Mouse (Mus musculus) left cerebral cortex, postnatal 36 days (tissue): ENCODE measurements around the gene Wnt3. TPM values are rescaled to one million over a fixed set of nuclear protein-coding genes. Genes with fewer than 3 reads are reported as not detected.

Source experiments
- DNase-seq, 2 experiments: peaks; one replicate each; pipeline ENCODE4 v3.0.0; 2021 to 2022; ENCODE audit warnings: low spot score in 2 of 2, mixed read lengths in 1 of 2
- intact Hi-C: fragments of 180-260 bp; cut with DNase I; formaldehyde crosslinking; loops from one replicate; pipeline ENCODE4 v1.15.1; 2025
- total RNA-seq, 2 experiments: library from RNA; stranded (reverse); gene quantifications; 2 replicates each; pipeline ENCODE4 v1.2.3; 2021

The Wnt3 gene
- total RNA-seq, 2 experiments from 2014 or later: 1.2 to 1.8 TPM

DNA sequence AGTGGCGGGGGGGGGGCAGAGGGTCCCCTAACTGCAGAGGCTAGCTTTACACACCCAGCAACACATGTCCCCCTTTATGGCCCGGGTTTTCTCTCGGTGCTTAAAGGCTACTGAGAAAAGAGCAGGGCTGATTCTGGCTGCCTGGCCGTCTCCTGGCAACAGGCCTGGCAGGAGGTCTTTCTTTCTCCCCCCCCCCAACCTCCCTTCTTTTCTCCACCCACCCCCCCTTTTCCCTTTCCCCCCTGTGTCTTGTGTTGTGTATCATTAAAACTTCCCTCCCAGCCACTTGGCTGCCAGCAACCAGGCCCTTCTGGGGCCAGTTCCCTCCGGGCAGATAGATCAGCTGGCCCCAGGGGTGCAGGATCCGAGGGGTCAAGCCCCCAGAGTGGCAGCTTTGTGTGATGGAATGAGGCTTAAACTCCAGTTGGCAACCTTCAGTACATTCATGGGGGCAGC lies 8.4 kb upstream of the Wnt3 start:
- DNase-seq: no peak
- intact Hi-C loops: no loop called here

DNA sequence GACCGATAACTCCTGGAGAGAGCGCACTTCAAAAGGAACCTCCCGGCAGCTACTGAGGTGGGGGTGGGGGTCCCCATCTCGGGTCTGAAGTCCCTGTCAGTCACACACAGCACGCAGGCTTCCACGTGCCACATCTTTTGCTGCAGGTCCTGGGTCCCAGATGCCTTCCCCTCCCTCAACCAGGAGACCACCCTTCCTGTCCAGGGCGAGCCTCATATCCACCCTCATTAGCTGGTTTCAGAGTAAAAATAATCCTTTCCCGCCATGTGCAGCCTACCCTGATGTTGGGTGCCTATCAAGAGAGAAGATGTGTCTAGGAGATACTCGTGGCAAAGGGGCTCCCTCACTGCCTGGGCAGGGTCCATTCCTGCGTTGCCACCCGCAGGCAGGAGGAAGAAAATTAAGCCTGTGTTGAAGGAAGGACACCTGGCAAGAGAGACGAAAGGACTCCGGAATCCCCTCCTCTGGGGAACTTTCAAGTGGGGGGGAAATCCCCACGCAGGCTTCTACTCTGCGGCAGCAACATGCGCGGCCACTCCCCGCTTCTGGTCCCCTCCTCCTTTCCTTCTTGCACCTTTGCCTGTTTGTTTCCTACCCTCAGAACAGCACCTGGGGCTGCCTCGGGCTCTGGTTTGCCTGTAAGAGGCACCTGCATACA lies 2.7 kb upstream of the Wnt3 start:
- intact Hi-C loops: no loop called here
- no peak for DNase-seq

DNA sequence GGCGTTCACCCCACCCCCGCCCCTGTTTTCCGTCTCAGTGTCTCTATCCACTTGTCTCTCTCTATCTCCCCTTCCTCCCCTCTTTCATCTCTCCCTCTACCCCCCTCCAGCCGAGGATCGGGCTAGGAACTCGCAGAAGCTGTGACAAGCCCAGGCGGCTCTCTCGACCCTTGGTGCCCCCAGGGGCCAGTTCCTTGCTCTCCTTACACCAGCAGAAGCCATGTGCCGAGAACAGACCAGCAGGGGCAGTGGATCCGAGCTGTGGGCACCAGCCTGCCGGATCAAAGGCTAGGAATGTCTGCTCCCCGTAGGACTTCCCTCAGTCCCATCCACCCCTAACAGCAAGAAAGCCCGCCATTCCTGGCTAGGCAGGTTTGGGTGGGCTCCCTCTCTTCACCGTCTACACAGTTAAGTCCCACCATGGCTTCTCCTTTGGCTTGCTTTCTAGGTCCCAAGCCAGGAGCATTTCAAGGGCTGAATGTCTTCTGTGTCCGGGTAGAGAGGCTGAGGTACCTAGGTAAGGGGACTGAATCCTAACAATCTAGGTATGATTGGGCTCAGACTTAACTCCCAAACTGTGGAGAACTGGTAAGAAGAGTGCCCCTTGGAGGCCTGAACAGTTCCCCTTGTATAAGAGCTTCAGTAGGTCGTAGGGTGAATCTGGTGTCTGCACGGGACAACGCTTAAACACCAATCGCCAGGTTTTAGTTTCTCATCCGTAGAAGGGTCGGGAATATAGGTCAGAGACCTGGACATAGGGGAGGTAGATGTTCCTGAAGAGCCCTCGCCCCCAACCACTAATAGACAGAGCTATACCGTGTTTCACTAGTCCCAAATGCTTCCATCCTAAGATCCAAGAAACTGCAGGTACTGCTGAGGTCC lies 1.2 kb upstream of the Wnt3 start:
- DNase-seq: no peak
- intact Hi-C loops: no loop called here

DNA sequence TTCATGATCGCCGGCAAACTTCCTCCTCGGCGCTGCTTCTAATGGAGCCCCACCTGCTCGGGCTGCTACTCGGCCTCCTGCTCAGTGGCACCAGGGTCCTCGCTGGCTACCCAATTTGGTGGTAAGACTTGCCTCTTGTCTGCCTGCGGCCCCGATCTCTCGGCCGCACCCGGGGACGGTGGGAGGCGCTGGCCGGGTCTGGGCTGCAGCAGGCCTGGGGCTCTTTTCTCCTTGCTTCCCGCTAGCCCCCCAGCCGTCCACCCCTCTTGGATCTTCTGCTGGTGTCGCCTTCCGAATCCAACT lies 229 bp downstream of the Wnt3 start:
- DNase-seq: no peak
- intact Hi-C loops: no loop called here

DNA sequence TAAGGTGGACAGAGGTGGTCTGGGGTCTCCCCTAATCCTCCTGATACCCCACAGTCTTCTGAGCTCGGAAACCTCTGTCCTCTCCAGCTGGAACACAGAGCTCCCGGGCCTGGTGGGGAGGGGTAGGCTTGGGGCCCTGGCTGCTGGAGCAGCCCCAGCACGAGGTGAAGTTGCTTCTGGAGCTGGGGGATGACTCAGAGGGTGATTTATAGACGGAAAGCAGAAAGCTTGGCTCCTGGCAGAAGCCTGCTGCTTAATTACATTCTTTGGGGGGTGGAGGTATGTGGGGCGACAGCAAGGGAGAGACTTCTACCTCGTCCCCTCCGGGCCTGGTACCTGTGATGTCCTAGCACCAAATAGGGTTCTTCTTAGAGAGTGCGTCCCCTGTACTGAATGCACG lies 6.2 kb downstream of the Wnt3 start:
- DNase-seq: no peak
- intact Hi-C loops: no loop called here

DNA sequence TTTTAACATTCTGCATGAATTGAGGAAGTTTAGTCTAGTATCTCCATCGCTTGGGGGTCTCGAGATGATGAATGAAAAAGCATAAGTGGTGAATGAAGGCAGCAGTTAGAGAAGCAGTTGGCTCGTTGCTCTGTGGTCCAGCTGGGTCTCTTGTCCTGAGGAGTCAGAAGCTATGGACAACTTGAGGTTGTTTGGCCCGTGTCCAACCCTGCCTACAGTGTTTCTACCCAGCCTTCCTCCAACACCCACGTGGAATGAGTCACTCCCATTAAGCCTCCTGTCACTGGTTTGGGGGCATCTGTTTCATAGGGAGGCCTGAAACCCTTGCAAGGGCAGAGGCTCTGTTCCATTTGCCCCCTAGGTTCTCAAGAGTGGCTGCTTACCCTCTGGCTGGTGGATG lies 16.0 kb downstream of the Wnt3 start:
- intact Hi-C loops: no loop called here
- no peak for DNase-seq

DNA sequence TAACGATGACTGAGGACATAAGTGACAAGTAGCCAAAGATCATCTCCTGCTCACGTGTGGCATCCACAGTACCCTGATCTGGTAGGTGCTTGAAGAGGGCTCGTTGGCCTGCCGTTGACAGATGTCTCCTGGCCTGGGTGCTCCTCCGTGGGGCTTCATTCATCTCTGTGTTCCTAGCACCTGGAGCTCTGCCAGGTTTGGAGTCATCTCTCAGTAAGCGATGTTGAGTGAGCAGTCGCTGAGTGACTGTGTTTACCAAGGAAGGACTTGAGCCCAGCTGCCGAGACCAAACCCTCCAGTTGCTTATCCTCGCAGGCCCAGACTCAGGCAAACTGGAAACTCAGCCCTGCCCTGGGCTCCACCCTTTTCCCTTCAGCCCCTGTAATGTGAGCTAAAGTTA lies 27.2 kb downstream of the Wnt3 start:
- intact Hi-C loops: no loop called here
- DNase-seq: no peak

DNA sequence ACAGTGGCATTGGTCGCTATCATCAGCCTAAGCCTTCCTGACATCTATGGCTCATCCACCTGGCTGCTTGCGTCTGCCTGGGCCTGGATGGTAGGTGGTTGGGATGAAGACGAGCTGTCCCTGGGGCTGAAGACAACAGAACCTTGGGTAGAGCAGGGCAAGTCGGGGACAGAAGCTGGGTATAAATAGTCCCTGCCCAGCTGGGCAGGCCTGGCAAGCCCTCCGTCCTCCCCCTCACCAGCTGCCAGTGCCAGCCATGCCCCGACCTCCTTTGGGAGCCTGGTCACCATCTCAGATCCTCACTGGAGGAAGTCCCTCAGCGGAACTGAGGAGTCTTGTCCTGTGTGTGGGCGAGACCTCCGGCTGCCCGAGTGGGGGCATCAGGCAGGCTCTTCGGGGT lies 30.2 kb downstream of the Wnt3 start:
- intact Hi-C loops: no loop called here
- no peak for DNase-seq

DNA sequence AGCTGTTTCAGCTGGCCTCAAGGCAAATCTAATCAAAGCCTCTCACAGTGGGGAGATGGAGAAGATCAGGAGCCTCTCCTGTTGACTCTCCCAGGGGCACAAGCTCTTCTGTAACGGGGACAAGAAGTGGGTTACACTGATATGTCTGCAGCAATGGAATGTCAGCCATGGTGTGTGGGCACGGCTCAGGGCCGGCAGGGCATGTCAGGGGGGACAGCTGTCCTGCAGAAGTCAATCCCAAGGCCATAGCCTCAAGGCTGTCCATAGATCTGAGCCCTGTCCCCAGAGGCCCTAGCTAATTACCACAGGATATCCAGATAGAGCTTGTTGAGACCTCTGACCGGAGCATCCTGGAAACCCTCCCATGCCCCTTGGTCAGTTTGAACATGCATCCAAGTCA lies 30.9 kb downstream of the Wnt3 start:
- no peak for DNase-seq
- intact Hi-C loops: no loop called here

DNA sequence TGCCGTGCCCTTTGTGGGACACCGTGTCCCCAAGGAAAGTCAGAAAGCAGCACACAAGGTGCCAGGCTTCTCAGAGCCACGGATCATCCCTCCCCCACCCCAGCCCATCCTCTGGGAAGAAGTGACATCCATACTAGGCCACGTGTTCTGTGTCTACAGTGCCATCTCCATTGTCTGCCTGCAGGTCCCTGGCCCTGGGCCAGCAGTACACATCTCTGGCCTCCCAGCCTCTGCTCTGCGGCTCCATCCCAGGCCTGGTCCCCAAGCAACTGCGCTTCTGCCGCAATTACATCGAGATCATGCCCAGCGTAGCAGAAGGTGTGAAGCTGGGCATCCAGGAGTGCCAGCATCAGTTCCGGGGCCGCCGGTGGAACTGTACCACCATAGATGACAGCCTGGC lies 34.0 kb downstream of the Wnt3 start:
- DNase-seq: peak in 1 of 2 experiments; percentile 23
- intact Hi-C loops: no loop called here

DNA sequence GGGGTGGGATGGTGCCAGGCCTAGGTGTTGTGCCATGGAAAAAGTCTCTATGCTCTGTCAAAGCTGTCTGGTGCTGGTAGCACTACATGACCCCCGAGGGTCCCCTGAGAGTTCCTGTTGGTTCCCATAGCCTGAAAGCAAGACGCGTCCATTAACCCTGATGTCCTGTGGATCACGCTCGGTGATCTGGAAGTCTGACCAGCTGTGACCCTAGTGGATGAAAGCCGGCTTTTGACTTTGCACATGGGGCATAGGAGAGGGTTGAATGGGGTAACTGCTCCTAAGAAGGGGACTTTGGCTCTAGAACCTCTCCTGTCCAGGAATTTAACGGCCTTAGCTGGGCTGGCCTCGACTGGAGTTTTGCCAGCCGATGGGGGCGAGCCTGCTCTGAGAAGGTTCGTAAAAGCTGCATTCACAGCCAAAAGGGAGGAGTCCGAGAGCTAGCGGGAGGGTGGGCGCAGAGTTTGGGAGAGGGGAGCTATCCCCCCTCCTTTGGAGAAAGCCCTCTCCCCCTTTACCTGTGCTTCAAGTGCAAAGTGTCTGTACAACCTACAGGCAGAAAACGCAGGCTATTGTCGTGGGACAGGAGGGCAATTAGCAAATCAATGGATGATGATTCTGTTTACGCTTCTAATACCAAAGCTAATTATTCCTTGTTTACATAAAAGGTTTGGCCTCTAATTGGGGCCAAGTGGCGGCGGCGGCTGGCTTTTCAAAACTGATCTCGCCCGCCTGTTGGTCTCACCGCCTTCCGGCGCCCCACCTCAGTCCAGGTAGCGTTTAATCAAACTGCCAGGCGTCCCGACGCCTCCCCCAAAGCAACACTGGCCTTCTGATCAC lies 35.0 kb downstream of the Wnt3 start:
- DNase-seq: no peak
- intact Hi-C loops: no loop called here

DNA sequence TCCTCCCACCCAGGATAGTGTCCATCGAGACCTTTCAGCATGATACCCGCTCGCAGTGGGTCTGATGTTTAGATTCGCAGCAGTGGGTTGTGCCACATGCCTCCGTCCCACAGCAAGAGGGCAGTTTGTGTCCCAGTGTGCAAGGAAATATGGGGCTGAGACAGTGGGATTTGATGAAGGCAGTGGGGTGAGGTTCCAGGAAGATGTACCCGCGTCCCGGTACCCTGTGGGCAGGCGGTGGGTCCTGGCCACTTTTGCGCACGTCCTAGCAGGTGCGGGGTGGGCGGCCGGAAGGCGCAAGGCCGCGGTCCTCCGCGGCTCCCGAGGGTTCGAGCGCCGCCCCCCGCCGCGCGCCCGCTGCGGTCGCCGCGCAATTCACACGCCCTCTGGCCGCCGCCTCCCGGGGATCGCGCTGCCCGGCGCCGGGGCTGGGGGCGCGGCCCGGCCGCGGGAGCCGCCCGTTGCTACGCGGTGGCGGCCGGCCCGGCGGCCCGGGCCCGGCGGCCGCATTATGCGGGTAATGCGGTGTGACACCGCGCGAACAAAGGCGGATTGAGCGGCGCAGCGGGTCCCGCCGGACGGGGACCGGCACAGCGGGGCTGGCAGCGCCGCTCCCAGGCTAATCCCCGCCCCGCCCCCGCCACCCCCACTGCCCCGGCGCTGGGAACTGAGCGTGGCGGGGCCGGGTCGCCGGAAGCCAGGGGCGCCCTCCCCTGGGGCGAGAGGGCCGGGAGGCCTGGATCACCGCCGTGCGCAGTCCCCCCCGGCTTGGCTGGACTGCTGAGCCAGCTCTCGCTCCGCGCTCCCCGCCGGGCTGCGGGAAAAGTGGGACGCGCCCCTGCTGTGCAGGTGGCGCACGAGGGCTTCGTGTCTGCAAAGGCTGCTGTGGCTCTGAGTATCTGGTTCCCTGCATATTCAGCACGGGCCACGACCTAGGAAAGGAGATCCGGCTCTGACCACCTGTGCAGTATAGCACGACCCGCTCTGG lies 36.0 kb downstream of the Wnt3 start:
- peak; percentile 24 to 56 for DNase-seq
- intact Hi-C loops: no loop called here

DNA sequence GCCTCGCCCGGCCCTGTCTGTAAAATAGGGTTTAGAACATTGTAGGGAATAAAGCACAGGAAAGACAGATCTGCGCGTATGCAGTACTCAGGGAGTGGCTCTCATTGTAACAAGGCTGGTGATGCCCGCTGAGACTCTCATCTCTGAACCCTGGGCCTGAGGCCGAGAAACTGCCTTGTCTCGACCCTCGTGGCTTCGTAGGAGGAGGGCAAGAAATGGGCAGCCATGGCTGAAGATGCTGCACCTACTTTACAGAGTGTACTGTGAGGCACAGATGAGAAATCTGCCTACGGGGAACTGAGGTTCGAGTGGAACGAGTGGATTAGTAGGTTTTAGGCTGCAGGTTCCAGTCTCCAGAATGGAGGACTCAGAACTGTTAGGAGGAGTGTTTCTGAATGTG lies 36.7 kb downstream of the Wnt3 start:
- intact Hi-C loops: no loop called here
- DNase-seq: no peak

DNA sequence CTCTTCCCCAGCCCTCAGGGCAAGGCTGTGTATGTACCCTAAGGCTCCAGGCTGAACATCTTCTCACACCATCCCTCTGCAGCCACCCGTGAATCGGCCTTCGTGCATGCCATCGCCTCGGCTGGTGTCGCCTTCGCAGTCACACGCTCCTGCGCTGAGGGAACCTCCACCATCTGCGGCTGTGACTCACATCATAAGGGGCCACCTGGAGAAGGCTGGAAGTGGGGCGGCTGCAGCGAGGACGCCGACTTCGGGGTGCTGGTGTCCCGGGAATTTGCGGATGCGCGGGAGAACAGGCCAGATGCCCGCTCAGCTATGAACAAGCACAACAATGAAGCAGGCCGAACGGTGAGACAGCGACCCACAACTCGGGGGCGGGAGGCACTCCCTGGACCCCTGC lies 37.3 kb downstream of the Wnt3 start:
- peak; percentile 66 to 68 for DNase-seq
- intact Hi-C loops: no loop called here

DNA sequence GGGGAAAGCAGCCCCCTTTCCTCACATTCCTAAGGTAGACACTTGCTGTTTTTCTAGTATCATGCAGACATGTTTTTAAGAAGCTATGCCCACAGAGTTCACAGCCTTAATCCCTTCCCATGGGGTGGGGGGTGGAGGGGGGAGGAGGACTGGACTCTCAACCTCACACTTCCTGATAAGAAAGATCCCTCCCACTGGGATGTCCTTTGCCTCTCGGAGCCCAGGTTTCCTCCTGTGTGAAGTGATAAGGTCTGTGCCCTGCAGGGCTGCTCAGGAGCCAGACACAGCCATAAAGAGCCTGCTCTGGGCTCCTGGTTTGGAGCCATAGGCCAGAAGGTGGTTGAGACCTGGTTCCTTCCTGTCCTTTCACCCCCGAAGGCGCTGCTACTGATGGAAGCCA lies 40.9 kb downstream of the Wnt3 start:
- intact Hi-C loops: no loop called here
- DNase-seq: no peak

DNA sequence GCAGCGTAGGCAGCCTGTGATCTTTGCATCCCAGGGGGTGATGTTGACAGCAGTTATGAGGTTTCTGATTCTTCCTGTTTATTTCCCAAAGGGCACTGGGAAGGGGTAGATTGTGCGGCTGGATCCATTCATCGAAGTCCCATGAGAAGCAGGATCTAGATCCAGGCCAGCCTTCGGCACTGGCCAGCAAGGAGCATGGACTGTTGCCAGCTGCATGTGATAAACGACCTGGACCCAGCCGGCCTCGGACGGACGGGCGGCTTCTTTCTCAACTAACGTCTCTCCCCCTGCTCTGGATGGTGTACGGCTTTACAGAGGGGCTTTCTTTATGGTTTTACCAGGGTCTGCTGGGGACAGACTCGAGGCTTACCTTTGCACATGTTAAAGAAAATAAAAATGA lies 42.0 kb downstream of the Wnt3 start:
- no peak for DNase-seq
- intact Hi-C loops: no loop called here

DNA sequence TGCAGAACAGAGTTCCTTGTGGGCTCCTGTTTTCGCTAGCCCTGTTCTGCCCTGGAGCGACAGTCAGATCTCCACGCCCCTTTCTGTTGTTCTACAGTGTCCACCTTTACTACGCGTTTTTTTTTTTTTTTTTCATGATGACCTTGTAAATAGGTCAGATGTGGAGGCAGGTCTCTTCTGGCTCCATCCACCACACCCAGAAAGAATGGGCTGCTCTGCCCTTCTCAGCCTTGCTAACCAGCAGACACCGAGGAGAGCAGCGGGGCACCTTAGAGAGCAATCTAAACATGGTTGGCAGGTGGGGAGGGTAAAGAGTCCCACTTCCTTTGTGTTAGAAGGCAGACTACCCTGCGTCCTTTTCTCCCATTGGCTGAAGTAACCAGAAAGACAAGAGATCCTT lies 42.8 kb downstream of the Wnt3 start:
- no peak for DNase-seq
- intact Hi-C loops: no loop called here

DNA sequence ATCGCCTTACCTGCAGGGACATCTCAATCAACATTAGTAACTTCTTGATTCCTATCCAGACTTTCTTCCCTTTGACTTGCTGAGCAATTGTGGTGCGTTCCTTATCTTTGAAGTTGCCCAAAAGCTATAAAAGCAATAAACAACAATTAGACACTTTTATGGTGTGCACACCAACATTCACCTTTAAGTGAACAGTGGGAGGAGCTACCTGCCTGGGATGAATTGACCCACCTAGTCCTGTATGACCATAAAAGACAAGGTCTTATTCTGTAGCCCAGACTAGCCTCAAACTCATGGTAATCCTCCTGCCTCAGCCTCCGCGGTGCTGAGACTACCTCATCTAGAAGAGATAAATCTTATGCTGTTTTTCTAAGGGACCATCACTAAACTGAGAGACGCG lies 53.3 kb downstream of the Wnt3 start:
- no peak for DNase-seq
- intact Hi-C loops: no loop called here

DNA sequence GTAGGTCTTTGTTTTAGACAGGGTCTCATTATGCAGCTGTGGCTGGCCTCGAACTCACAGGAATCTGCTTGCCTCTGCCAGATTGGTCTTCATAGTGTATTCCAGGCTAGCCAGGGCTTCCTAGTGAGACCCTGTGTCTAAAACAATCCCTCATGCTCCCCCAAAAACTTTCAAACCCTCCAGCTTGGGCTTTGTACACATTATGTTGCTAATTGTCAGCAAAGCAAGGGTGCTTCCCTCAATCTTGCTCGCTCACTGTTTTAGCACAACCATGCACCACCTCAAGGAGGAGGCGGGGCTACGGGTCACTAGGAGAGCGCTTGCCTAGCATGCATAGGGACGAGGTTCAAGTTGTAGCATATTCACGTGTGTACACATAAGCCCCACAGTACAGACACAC lies 54.9 kb downstream of the Wnt3 start:
- no peak for DNase-seq
- intact Hi-C loops: no loop called here

DNA sequence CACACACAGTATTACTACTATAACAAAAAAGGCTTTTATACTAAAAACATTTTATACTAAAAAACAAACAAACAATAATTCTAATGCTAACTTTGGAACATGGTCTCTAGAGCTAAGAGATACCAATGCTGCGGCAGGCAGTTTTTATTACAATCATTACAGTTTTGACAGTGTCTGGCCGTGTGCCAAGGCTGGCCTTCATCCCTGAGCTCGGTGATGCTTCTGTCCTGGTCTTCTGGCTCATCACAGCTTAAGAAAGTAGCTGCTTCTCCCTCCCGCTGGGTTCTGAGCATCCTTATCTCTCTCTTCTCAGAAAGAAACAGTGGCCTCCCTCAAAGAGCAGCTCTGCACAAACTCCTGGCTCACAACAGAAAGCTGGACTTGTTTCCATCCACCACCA lies 56.0 kb downstream of the Wnt3 start:
- DNase-seq: no peak
- intact Hi-C loops: no loop called here
